21 mouse cellular contexts compared by ENCODE assay signal in genomic region chrX:134610984-134611383, GRCm38 (mm10). TPM values are rescaled to one million over a fixed set of nuclear protein-coding genes. Genes with fewer than 3 reads are reported as not detected.
DNase-seq lines count a peak whose midpoint lies in the region; ATAC-seq and TF ChIP-seq lines count a peak whose summit lies in the region.
"Had no signal": no experiment of that assay in that cellular context is flagged by ENCODE, and none has a peak within 500 bp of the region (broad histone marks: within the 10 kb centered on the region; RNA-seq: fewer than 3 reads in every experiment).

No protein-coding gene starts in this region.

- H3K27ac ChIP-seq in kidney, postnatal 0 days: no peak overlapping the region
- no peak overlapping the region for H3K27ac ChIP-seq in liver, embryonic 12.5 days
- H3K27ac ChIP-seq in liver, embryonic 16.5 days (ENCODE audit: low read length): no peak overlapping the region
- no peak overlapping the region for H3K27ac ChIP-seq in midbrain, embryonic 16.5 days (ENCODE audit: low read length)
- H3K27ac ChIP-seq: embryonic facial prominence, embryonic 12.5 days; forebrain, embryonic 15.5 days; heart, embryonic 10.5 days; hindbrain, embryonic 14.5 days had no signal

- no peak for TF ChIP-seq CTCF in kidney, postnatal 0 days (IDR thresholded peaks at IDR 0.05; ENCODE audit: low read depth)

- whole genome bisulfite sequencing in kidney, postnatal 0 days: 68% methylated on average over 4 of the region's 4 CpGs
- 44% methylated on average over 4 of the region's 4 CpGs for WGBS in liver, embryonic 12.5 days (ENCODE audit: insufficient replicate concordance)
- WGBS in liver, embryonic 16.5 days (ENCODE audit: insufficient replicate concordance): 46% methylated on average over 4 of the region's 4 CpGs
- WGBS in midbrain, embryonic 16.5 days: 84% methylated on average over 4 of the region's 4 CpGs

- no peak overlapping the region for H3K4me3 ChIP-seq in kidney, postnatal 0 days (replicated peaks; ENCODE audit: low read depth, low read length)
- no peak overlapping the region for H3K4me3 ChIP-seq in liver, embryonic 12.5 days
- H3K4me3 ChIP-seq in liver, embryonic 16.5 days (ENCODE audit: low read depth, low read length): no peak overlapping the region
- H3K4me3 ChIP-seq in midbrain, embryonic 16.5 days (ENCODE audit: low read depth, low read length): no peak overlapping the region
- H3K4me3 ChIP-seq: embryonic facial prominence, embryonic 12.5 days; forebrain, embryonic 15.5 days; heart, embryonic 10.5 days had no signal

- no peaks in the 10 kb centered on the region for H3K36me3 ChIP-seq in kidney, postnatal 0 days (ENCODE audit: insufficient read depth, low read length)
- peaks cover 8% of the 10 kb centered on the region; the same call in 1 of the 2 replicates for H3K36me3 ChIP-seq in liver, embryonic 12.5 days
- no peaks in the 10 kb centered on the region for H3K36me3 ChIP-seq in liver, embryonic 16.5 days (ENCODE audit: control insufficient read depth, insufficient read depth)
- H3K36me3 ChIP-seq in midbrain, embryonic 16.5 days (ENCODE audit: control insufficient read depth, insufficient read depth, low read length): no peaks in the 10 kb centered on the region
- H3K36me3 ChIP-seq: embryonic facial prominence, embryonic 12.5 days; forebrain, embryonic 15.5 days had no signal

- H3K9ac ChIP-seq in kidney, postnatal 0 days (ENCODE audit: low read depth, low read length): no peak overlapping the region
- H3K9ac ChIP-seq in liver, embryonic 12.5 days: no peak overlapping the region
- no peak overlapping the region for H3K9ac ChIP-seq in liver, embryonic 16.5 days (ENCODE audit: low read depth, low read length)
- H3K9ac ChIP-seq in midbrain, embryonic 16.5 days (ENCODE audit: low read depth, low read length): no peak overlapping the region
- H3K9ac ChIP-seq: embryonic facial prominence, embryonic 12.5 days; forebrain, embryonic 15.5 days; hindbrain, embryonic 14.5 days had no signal

- H3K4me2 ChIP-seq in kidney, postnatal 0 days (ENCODE audit: low read length): no peak overlapping the region
- H3K4me2 ChIP-seq in liver, embryonic 12.5 days: 0 out of 2 replicates have a peak overlapping the region, but pooled peaks have one; percentile 16
- H3K4me2 ChIP-seq in liver, embryonic 16.5 days (ENCODE audit: low read depth, low read length): no peak overlapping the region
- no peak overlapping the region for H3K4me2 ChIP-seq in midbrain, embryonic 16.5 days (ENCODE audit: low read length)
- H3K4me2 ChIP-seq: embryonic facial prominence, embryonic 12.5 days; forebrain, embryonic 15.5 days; hindbrain, embryonic 14.5 days had no signal

- ATAC-seq in kidney, postnatal 0 days (replicated peaks; ENCODE audit: low FRiP score, low read depth): no peak
- ATAC-seq in liver, embryonic 12.5 days: peak; percentile 75
- ATAC-seq in liver, embryonic 16.5 days (ENCODE audit: low read depth): peak; percentile 77
- ATAC-seq in midbrain, embryonic 16.5 days: no peak
- ATAC-seq: CD4-positive, CD25-positive, alpha-beta regulatory T cell, adult 4 months; forebrain, embryonic 15.5 days had no signal

- H3K4me1 ChIP-seq in kidney, postnatal 0 days (replicated peaks; ENCODE audit: insufficient read depth, low read length): no peaks in the 10 kb centered on the region
- H3K4me1 ChIP-seq in liver, embryonic 12.5 days: peaks cover 23% of the 10 kb centered on the region
- H3K4me1 ChIP-seq in liver, embryonic 16.5 days (ENCODE audit: control insufficient read depth, low read depth, low read length): peaks cover 3% of the 10 kb centered on the region; the same call in 1 of the 2 replicates
- no peaks in the 10 kb centered on the region; the same call in 1 of the 2 replicates for H3K4me1 ChIP-seq in midbrain, embryonic 16.5 days (ENCODE audit: control insufficient read depth, insufficient read depth, low read length)
- H3K4me1 ChIP-seq: embryonic facial prominence, embryonic 12.5 days; heart, embryonic 10.5 days had no signal

- DNase-seq in kidney, postnatal 0 days (ENCODE audit: low spot score): peak; percentile 35
- DNase-seq in kidney, postnatal 25 days: no peak
- no peak for DNase-seq in heart, postnatal 4 days
- DNase-seq in testis, postnatal 14 days (ENCODE audit: low spot score): no peak
- DNase-seq: adrenal gland, postnatal 10 days; B cell, adult 2 months; cerebellum, adult 11 months; cerebellum, adult 8-10 months; cerebellum, postnatal 25 days; gastrocnemius, postnatal 10 days; heart, adult 18-20 months; heart, postnatal 10 days had no signal

- H3K9me3 ChIP-seq in kidney, postnatal 0 days (replicated peaks; ENCODE audit: low read length): no peaks in the 10 kb centered on the region
- H3K9me3 ChIP-seq in liver, embryonic 12.5 days (replicated peaks): no peaks in the 10 kb centered on the region
- H3K9me3 ChIP-seq in liver, embryonic 16.5 days (replicated peaks; ENCODE audit: control insufficient read depth, low read length): no peaks in the 10 kb centered on the region
- H3K9me3 ChIP-seq in midbrain, embryonic 16.5 days (replicated peaks; ENCODE audit: control insufficient read depth, low read length, poor library complexity, severe bottlenecking): no peaks in the 10 kb centered on the region
- H3K9me3 ChIP-seq: embryonic facial prominence, embryonic 12.5 days; forebrain, embryonic 15.5 days; G1E; heart, embryonic 10.5 days had no signal

- H3K27me3 ChIP-seq in kidney, postnatal 0 days (ENCODE audit: insufficient read depth, low read length): no peaks in the 10 kb centered on the region
- H3K27me3 ChIP-seq in liver, embryonic 12.5 days (replicated peaks): no peaks in the 10 kb centered on the region
- no peaks in the 10 kb centered on the region for H3K27me3 ChIP-seq in liver, embryonic 16.5 days (ENCODE audit: control insufficient read depth, insufficient read depth, low read depth, low read length)
- H3K27me3 ChIP-seq in midbrain, embryonic 16.5 days (ENCODE audit: control insufficient read depth, insufficient read depth, low read depth, low read length): no peaks in the 10 kb centered on the region
- H3K27me3 ChIP-seq: embryonic facial prominence, embryonic 12.5 days; forebrain, embryonic 15.5 days had no signal

RNA-seq across cellular contexts. Expression of gene Hnrnph2, which starts 10.0 kb away (rescaled TPM):
- 125 and 131 TPM in 2 replicates for polyA plus RNA-seq in kidney, postnatal 0 days (2015; fragmentation: Nextera tagmentation; extraction: Ambion mirVana)
- 110 and 111 TPM in 2 replicates for polyA plus RNA-seq in liver, embryonic 12.5 days (2016; fragmentation: Nextera tagmentation; extraction: Ambion mirVana)
- polyA plus RNA-seq in liver, embryonic 16.5 days (2015; fragmentation: Nextera tagmentation; extraction: Ambion mirVana): 66.4 and 79.1 TPM in 2 replicates
- 100 to 1,000 TPM; 102 to 105 TPM for total RNA-seq in heart, postnatal 4 days (2021)
- polyA plus RNA-seq in midbrain, embryonic 16.5 days (2015; fragmentation: Nextera tagmentation; extraction: Ambion mirVana): 143 and 151 TPM in 2 replicates

RNA-seq across cellular contexts. Expression of gene Gla, which starts 10.1 kb away (rescaled TPM):
- polyA plus RNA-seq in kidney, postnatal 0 days (2015; fragmentation: Nextera tagmentation; extraction: Ambion mirVana): 4.8 and 5.2 TPM in 2 replicates
- polyA plus RNA-seq in liver, embryonic 12.5 days (2016; fragmentation: Nextera tagmentation; extraction: Ambion mirVana): 4.5 and 4.8 TPM in 2 replicates
- 3.6 and 4.5 TPM in 2 replicates for polyA plus RNA-seq in liver, embryonic 16.5 days (2015; fragmentation: Nextera tagmentation; extraction: Ambion mirVana)
- total RNA-seq in heart, postnatal 4 days (2021): 1 to 10 TPM; 2.3 to 3.4 TPM
- polyA plus RNA-seq in midbrain, embryonic 16.5 days (2015; fragmentation: Nextera tagmentation; extraction: Ambion mirVana): 3.2 and 3.8 TPM in 2 replicates

RNA-seq across cellular contexts. Expression of gene Rpl36a, which starts 25.5 kb away (rescaled TPM):
- 527 and 613 TPM in 2 replicates for polyA plus RNA-seq in kidney, postnatal 0 days (2015; fragmentation: Nextera tagmentation; extraction: Ambion mirVana)
- polyA plus RNA-seq in liver, embryonic 12.5 days (2016; fragmentation: Nextera tagmentation; extraction: Ambion mirVana): 409 and 421 TPM in 2 replicates
- 216 and 255 TPM in 2 replicates for polyA plus RNA-seq in liver, embryonic 16.5 days (2015; fragmentation: Nextera tagmentation; extraction: Ambion mirVana)
- total RNA-seq in heart, postnatal 4 days (2021): 100 to 1,000 TPM; 208 to 224 TPM
- polyA plus RNA-seq in midbrain, embryonic 16.5 days (2015; fragmentation: Nextera tagmentation; extraction: Ambion mirVana): 144 and 152 TPM in 2 replicates

RNA-seq across cellular contexts. Expression of gene Btk, which starts 27.6 kb away (rescaled TPM):
- 0.47 and 0.79 TPM in 2 replicates for polyA plus RNA-seq in kidney, postnatal 0 days (2015; fragmentation: Nextera tagmentation; extraction: Ambion mirVana)
- 29.9 and 30.8 TPM in 2 replicates for polyA plus RNA-seq in liver, embryonic 12.5 days (2016; fragmentation: Nextera tagmentation; extraction: Ambion mirVana)
- polyA plus RNA-seq in liver, embryonic 16.5 days (2015; fragmentation: Nextera tagmentation; extraction: Ambion mirVana): 14.4 and 14.8 TPM in 2 replicates
- under 1 TPM; 0.63 to 0.71 TPM for total RNA-seq in heart, postnatal 4 days (2021)
- 0.26 and 0.36 TPM in 2 replicates for polyA plus RNA-seq in midbrain, embryonic 16.5 days (2015; fragmentation: Nextera tagmentation; extraction: Ambion mirVana)

Comparison
In these comparisons a context has a peak if more than half of its experiments do, and no peak if none do; other contexts are left out.
1. ATAC-seq: peak in liver, embryonic 12.5 days (single experiment) and liver, embryonic 16.5 days (single experiment); none in kidney, postnatal 0 days (single experiment) and midbrain, embryonic 16.5 days (single experiment).